Mouse (Mus musculus) embryonic facial prominence, embryonic 11.5 days (tissue): ENCODE data around the gene Slc16a10. TPM values are rescaled to one million over a fixed set of nuclear protein-coding genes. Genes with fewer than 3 reads are reported as not detected.

Experiments used
- ATAC-seq: fragments of 200-750 bp; cut with Nextera tagmentation; replicated peaks from 2 replicates; pipeline ENCODE4 v1.8.0; 2017; ENCODE audit warnings: low read depth; ENCODE audit not compliant: insufficient number of reproducible peaks, low FRiP score, low TSS enrichment
- DNase-seq: peaks from one replicate; pipeline ENCODE4 v3.0.0-alpha.2; 2015; ENCODE audit warnings: low spot score
- H3K27ac ChIP-seq: fragments of 300-500 bp; sonication (generic); replicated peaks from 2 replicates; pipeline ENCODE4 v1.5.1; 2014; ENCODE audit warnings: mild to moderate bottlenecking, low read depth, low read length, control low read depth
- H3K27me3 ChIP-seq: fragments of 300-500 bp; sonication (generic); 2 replicates; pipeline ENCODE4 v1.6.1; 2014; ENCODE audit warnings: mild to moderate bottlenecking, low read length, moderate library complexity, mixed read lengths; ENCODE audit not compliant: control insufficient read depth, insufficient read depth
- H3K36me3 ChIP-seq: fragments of 300-500 bp; sonication (generic); replicated peaks from 2 replicates; pipeline ENCODE4 v1.6.1; 2014; ENCODE audit warnings: low read depth, mild to moderate bottlenecking, low read length, moderate library complexity, mixed read lengths; ENCODE audit not compliant: control insufficient read depth, insufficient read depth
- H3K4me1 ChIP-seq: fragments of 300-500 bp; sonication (generic); 2 replicates; pipeline ENCODE4 v1.6.1; 2014; ENCODE audit warnings: low read length, mixed read lengths; ENCODE audit not compliant: control insufficient read depth, insufficient read depth
- H3K4me2 ChIP-seq: fragments of 300-500 bp; sonication (generic); 2 replicates; pipeline ENCODE4 v1.6.1; 2014; ENCODE audit warnings: low read depth, mild to moderate bottlenecking, control low read depth, low read length, moderate library complexity
- H3K4me3 ChIP-seq: fragments of 300-500 bp; sonication (generic); 2 replicates; pipeline ENCODE4 v1.5.1; 2014; ENCODE audit warnings: low read depth, low read length, control low read depth
- H3K9ac ChIP-seq: fragments of 300-500 bp; sonication (generic); replicated peaks from 2 replicates; pipeline ENCODE4 v1.6.1; 2014; ENCODE audit warnings: mild to moderate bottlenecking, control low read depth, low read length
- H3K9me3 ChIP-seq: fragments of 300-500 bp; sonication (generic); replicated peaks from 2 replicates; pipeline ENCODE4 v1.6.1; 2016; ENCODE audit warnings: mild to moderate bottlenecking, low read length, inconsistent platforms, mixed read lengths; ENCODE audit not compliant: control insufficient read depth
- WGBS: fragments of 180-500 bp; shearing (Covaris S2); extraction: QIAGEN DNeasy Blood & Tissue Kit; methylation state at CpG from one replicate; pipeline ENCODE4 v1.1.7; 2014; 5-methylcytosine and 5-hydroxymethylcytosine counted together
- polyA plus RNA-seq: library from polyadenylated mRNA; unstranded; fragments of >200 nt; fragmentation: Nextera tagmentation; extraction: Ambion mirVana; gene quantifications from 2 replicates; pipeline ENCODE4 v1.2.1, GENCODE M21; 2014

Slc16a10 gene
- polyA plus RNA-seq, 1 experiment from 2014 or later, result 5.4 TPM

GRCm38 (mm10) chr10:40130126-40130525 lies 11.9 kb downstream of the Slc16a10 start:
- Histone ChIP-seq H3K4me2 (no peak overlapping the region), H3K36me3 (no peaks in the 10 kb centered on the region), H3K4me3 (no peak overlapping the region), H3K9ac (no peak overlapping the region), H3K27ac (no peak overlapping the region), H3K4me1 (no peaks in the 10 kb centered on the region), H3K27me3 (no peaks in the 10 kb centered on the region), H3K9me3 (no peaks in the 10 kb centered on the region)
- DNase-seq (no peak), ATAC-seq (no peak)
- WGBS, result 84% methylated on average over 1 of the region's 1 CpGs

GRCm38 (mm10) chr10:40129134-40129533 lies 12.9 kb downstream of the Slc16a10 start:
- no peak for DNase-seq
- H3K27me3 ChIP-seq, result no peaks in the 10 kb centered on the region
- no peaks in the 10 kb centered on the region for H3K9me3 ChIP-seq
- no peak overlapping the region for H3K27ac ChIP-seq
- no peak overlapping the region for H3K4me3 ChIP-seq
- H3K4me2 ChIP-seq, result no peak overlapping the region
- H3K4me1 ChIP-seq, result no peaks in the 10 kb centered on the region
- H3K9ac ChIP-seq, result no peak overlapping the region
- no peak for ATAC-seq
- H3K36me3 ChIP-seq, result no peaks in the 10 kb centered on the region

- DNase-seq (no peak), ATAC-seq (no peak)
- Histone ChIP-seq H3K9me3 (no peaks in the 10 kb centered on the region), H3K4me1 (no peaks in the 10 kb centered on the region), H3K36me3 (no peaks in the 10 kb centered on the region), H3K27ac (no peak overlapping the region), H3K4me3 (no peak overlapping the region), H3K4me2 (no peak overlapping the region), H3K27me3 (no peaks in the 10 kb centered on the region), H3K9ac (no peak overlapping the region)
- 88% methylated on average over 7 of the region's 7 CpGs for WGBS
Observed at GRCm38 (mm10) chr10:40128497-40128896, 13.6 kb downstream of the Slc16a10 start.

- no peak overlapping the region for H3K4me3 ChIP-seq
- WGBS, result 89% methylated on average over 9 of the region's 9 CpGs
- H3K27ac ChIP-seq, result no peak overlapping the region
- no peak overlapping the region for H3K4me2 ChIP-seq
- H3K9me3 ChIP-seq, result no peaks in the 10 kb centered on the region
- no peaks in the 10 kb centered on the region for H3K27me3 ChIP-seq
- H3K9ac ChIP-seq, result no peak overlapping the region
- DNase-seq (no peak), ATAC-seq (no peak; the same call in 1 of the 2 replicates)
- H3K36me3 ChIP-seq, result no peaks in the 10 kb centered on the region
- no peaks in the 10 kb centered on the region for H3K4me1 ChIP-seq
Observed at GRCm38 (mm10) chr10:40125200-40125599, 16.9 kb downstream of the Slc16a10 start.

- H3K4me2 ChIP-seq, result no peak overlapping the region
- 80% methylated on average over 4 of the region's 4 CpGs for WGBS
- no peaks in the 10 kb centered on the region for H3K36me3 ChIP-seq
- no peak overlapping the region for H3K27ac ChIP-seq
- no peaks in the 10 kb centered on the region for H3K9me3 ChIP-seq
- no peaks in the 10 kb centered on the region for H3K4me1 ChIP-seq
- DNase-seq, result no peak
- H3K27me3 ChIP-seq, result no peaks in the 10 kb centered on the region
- H3K9ac ChIP-seq, result no peak overlapping the region
- no peak for ATAC-seq
- H3K4me3 ChIP-seq, result no peak overlapping the region
Observed at GRCm38 (mm10) chr10:40124570-40124969, 17.5 kb downstream of the Slc16a10 start.

GRCm38 (mm10) chr10:40124096-40124495 lies 18.0 kb downstream of the Slc16a10 start:
- Histone ChIP-seq H3K27me3 (no peaks in the 10 kb centered on the region), H3K27ac (no peak overlapping the region), H3K9ac (no peak overlapping the region), H3K9me3 (no peaks in the 10 kb centered on the region), H3K4me3 (no peak overlapping the region), H3K4me1 (no peaks in the 10 kb centered on the region), H3K4me2 (no peak overlapping the region), H3K36me3 (no peaks in the 10 kb centered on the region)
- DNase-seq, result no peak
- WGBS, result 71% methylated on average over 2 of the region's 2 CpGs
- ATAC-seq, result no peak

- Histone ChIP-seq H3K4me2 (no peak overlapping the region), H3K9me3 (no peaks in the 10 kb centered on the region), H3K27ac (no peak overlapping the region), H3K4me1 (no peaks in the 10 kb centered on the region), H3K9ac (no peak overlapping the region), H3K36me3 (no peaks in the 10 kb centered on the region), H3K27me3 (no peaks in the 10 kb centered on the region), H3K4me3 (no peak overlapping the region)
- ATAC-seq, result no peak
- DNase-seq, result no peak
- WGBS, result 88% methylated on average over 3 of the region's 3 CpGs
Observed at GRCm38 (mm10) chr10:40119466-40119865, 22.6 kb downstream of the Slc16a10 start.

- ATAC-seq, result no peak
- WGBS, result 89% methylated on average over 5 of the region's 5 CpGs
- DNase-seq, result no peak
- no peak overlapping the region for H3K27ac ChIP-seq
- H3K36me3 ChIP-seq, result no peaks in the 10 kb centered on the region
- no peak overlapping the region for H3K9ac ChIP-seq
- no peaks in the 10 kb centered on the region for H3K4me1 ChIP-seq
- H3K27me3 ChIP-seq, result no peaks in the 10 kb centered on the region
- no peaks in the 10 kb centered on the region for H3K9me3 ChIP-seq
- no peak overlapping the region for H3K4me3 ChIP-seq
- no peak overlapping the region for H3K4me2 ChIP-seq
Observed at GRCm38 (mm10) chr10:40118743-40119387, 23.2 kb downstream of the Slc16a10 start.
